Mouse (Mus musculus) kidney, embryonic 16.5 days (tissue): ENCODE results near the gene Tnik. TPM values are rescaled to one million over a fixed set of nuclear protein-coding genes. Genes with fewer than 3 reads are reported as not detected.

Experiments
- ATAC-seq: fragments of 200-750 bp; cut with Nextera tagmentation; 2 replicates; pipeline ENCODE4 v1.8.0; 2017; ENCODE audit warnings: moderate TSS enrichment; ENCODE audit not compliant: low FRiP score, low TSS enrichment
- H3K27ac ChIP-seq: fragments of 300-500 bp; sonication (generic); 2 replicates; pipeline ENCODE4 v1.5.1; 2014; ENCODE audit warnings: low read length
- H3K27me3 ChIP-seq: fragments of 300-500 bp; sonication (generic); 2 replicates; pipeline ENCODE4 v1.6.1; 2014; ENCODE audit warnings: low read length, control low read depth, mixed read lengths; ENCODE audit not compliant: insufficient read depth
- H3K36me3 ChIP-seq: fragments of 300-500 bp; sonication (generic); 2 replicates; pipeline ENCODE4 v1.6.1; 2014; ENCODE audit warnings: low read length, control low read depth, mixed read lengths; ENCODE audit not compliant: insufficient read depth
- H3K4me1 ChIP-seq: fragments of 300-500 bp; sonication (generic); 2 replicates; pipeline ENCODE4 v1.6.1; 2014; ENCODE audit warnings: low read length, control low read depth, mixed read lengths; ENCODE audit not compliant: insufficient read depth
- H3K4me2 ChIP-seq: fragments of 300-500 bp; sonication (generic); replicated peaks from 2 replicates; pipeline ENCODE4 v1.6.1; 2014; ENCODE audit warnings: low read depth, low read length
- H3K4me3 ChIP-seq: fragments of 300-500 bp; sonication (generic); 2 replicates; pipeline ENCODE4 v1.5.1; 2014; ENCODE audit warnings: mild to moderate bottlenecking, low read length
- H3K9ac ChIP-seq: fragments of 300-500 bp; sonication (generic); replicated peaks from 2 replicates; pipeline ENCODE4 v1.6.1; 2014; ENCODE audit warnings: low read length
- H3K9me3 ChIP-seq: fragments of 300-500 bp; sonication (generic); 2 replicates; pipeline ENCODE4 v1.6.1; 2016; ENCODE audit warnings: low read length, control low read depth
- WGBS: fragments of 180-500 bp; shearing (Covaris S2); extraction: QIAGEN DNeasy Blood & Tissue Kit; methylation state at CpG from one replicate; pipeline ENCODE4 v1.1.7; 2014; 5-methylcytosine and 5-hydroxymethylcytosine counted together
- polyA plus RNA-seq: library from polyadenylated mRNA; unstranded; fragments of >200 nt; fragmentation: Nextera tagmentation; extraction: Ambion mirVana; gene quantifications from 2 replicates; pipeline ENCODE4 v1.2.1, GENCODE M21; 2015

The Tnik gene
- polyA plus RNA-seq, 1 experiment from 2014 or later, result 2.7 TPM

- H3K4me3 ChIP-seq, result peak overlapping the region; percentile 69
- H3K4me1 ChIP-seq, result peaks cover 10% of the 10 kb centered on the region
- H3K4me2 ChIP-seq, result peak overlapping the region; percentile 98
- H3K36me3 ChIP-seq, result no peaks in the 10 kb centered on the region
- WGBS, result 4% methylated on average over 26 of the region's 26 CpGs
- no peaks in the 10 kb centered on the region for H3K27me3 ChIP-seq
- H3K9me3 ChIP-seq, result no peaks in the 10 kb centered on the region
- peak; percentile 13; the same call in 1 of the 2 replicates for ATAC-seq
- peak overlapping the region; percentile 75 for H3K9ac ChIP-seq
- no peak overlapping the region for H3K27ac ChIP-seq
Observed at GRCm38 (mm10) chr3:28263948-28264840, 1.2 kb downstream of the Tnik start.

DNA sequence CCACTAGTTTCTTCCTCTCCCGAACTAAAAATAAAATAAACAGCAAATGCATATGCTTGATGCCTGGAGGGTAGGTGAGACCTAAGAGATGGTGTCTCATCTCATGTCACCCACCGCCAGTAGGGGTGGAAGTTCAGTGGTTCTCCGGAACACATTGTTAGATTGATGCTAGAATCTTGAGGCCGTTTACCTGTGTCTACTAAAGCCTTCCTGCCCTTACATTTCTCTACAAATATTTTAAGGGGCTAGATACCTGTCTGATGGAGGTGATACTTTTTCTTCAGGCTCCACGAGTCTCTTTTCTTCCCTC is 1.8 kb downstream of the Tnik start:
- WGBS, result 49% methylated on average over 5 of the region's 5 CpGs
- H3K36me3 ChIP-seq, result no peaks in the 10 kb centered on the region
- H3K27me3 ChIP-seq, result no peaks in the 10 kb centered on the region
- peak overlapping the region; percentile 69; the same call in 1 of the 2 replicates for H3K4me3 ChIP-seq
- H3K9ac ChIP-seq, result no peak overlapping the region
- H3K4me1 ChIP-seq, result peaks cover 10% of the 10 kb centered on the region
- H3K27ac ChIP-seq, result no peak overlapping the region
- no peaks in the 10 kb centered on the region for H3K9me3 ChIP-seq
- no peak for ATAC-seq
- H3K4me2 ChIP-seq, result peak overlapping the region; percentile 98

GRCm38 (mm10) chr3:28265183-28265582 is 2.2 kb downstream of the Tnik start:
- no peak overlapping the region for H3K27ac ChIP-seq
- 0 out of 2 replicates have a peak overlapping the region, but pooled peaks have one; percentile 98 for H3K4me2 ChIP-seq
- no peak for ATAC-seq
- H3K27me3 ChIP-seq, result no peaks in the 10 kb centered on the region
- no peak overlapping the region for H3K4me3 ChIP-seq
- no peaks in the 10 kb centered on the region for H3K9me3 ChIP-seq
- H3K9ac ChIP-seq, result no peak overlapping the region
- H3K36me3 ChIP-seq, result no peaks in the 10 kb centered on the region
- 48% methylated on average over 4 of the region's 4 CpGs for WGBS
- peaks cover 10% of the 10 kb centered on the region for H3K4me1 ChIP-seq

GRCm38 (mm10) chr3:28265656-28266055 is 2.6 kb downstream of the Tnik start:
- H3K4me3 ChIP-seq, result no peak overlapping the region
- no peaks in the 10 kb centered on the region for H3K36me3 ChIP-seq
- peaks cover 10% of the 10 kb centered on the region for H3K4me1 ChIP-seq
- 66% methylated on average over 5 of the region's 5 CpGs for WGBS
- no peaks in the 10 kb centered on the region for H3K9me3 ChIP-seq
- no peak overlapping the region for H3K9ac ChIP-seq
- H3K27ac ChIP-seq, result no peak overlapping the region
- no peak overlapping the region for H3K4me2 ChIP-seq
- no peaks in the 10 kb centered on the region for H3K27me3 ChIP-seq
- ATAC-seq, result no peak

DNA sequence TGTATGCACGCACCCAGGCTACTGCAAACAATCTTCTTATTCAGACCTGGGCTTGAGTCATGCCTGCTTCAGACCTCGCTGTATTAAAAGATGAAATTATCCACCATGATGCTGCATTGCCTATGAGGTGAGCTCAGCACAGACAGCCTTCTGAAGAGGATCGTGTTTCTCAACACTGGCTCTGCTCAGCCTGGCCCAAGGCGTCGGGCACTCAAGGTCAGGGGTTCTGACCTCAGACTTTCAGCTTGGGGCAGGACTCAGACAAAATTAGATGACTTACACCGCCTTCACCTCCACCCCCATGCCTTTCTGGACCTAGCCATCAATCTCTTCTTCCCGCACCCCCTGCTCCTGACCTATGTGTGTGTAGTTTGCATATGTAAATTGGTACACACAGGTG is 4.2 kb downstream of the Tnik start:
- Histone ChIP-seq H3K4me2 (no peak overlapping the region), H3K27me3 (no peaks in the 10 kb centered on the region), H3K4me3 (no peak overlapping the region), H3K27ac (no peak overlapping the region), H3K9me3 (no peaks in the 10 kb centered on the region), H3K36me3 (no peaks in the 10 kb centered on the region), H3K9ac (no peak overlapping the region), H3K4me1 (peaks cover 7% of the 10 kb centered on the region)
- ATAC-seq, result no peak
- WGBS, result 50% methylated on average over 7 of the region's 7 CpGs

- Histone ChIP-seq H3K9ac (no peak overlapping the region), H3K27ac (no peak overlapping the region), H3K9me3 (no peaks in the 10 kb centered on the region), H3K4me3 (no peak overlapping the region), H3K4me2 (no peak overlapping the region), H3K27me3 (no peaks in the 10 kb centered on the region), H3K4me1 (peaks cover 3% of the 10 kb centered on the region; the same call in 1 of the 2 replicates), H3K36me3 (no peaks in the 10 kb centered on the region)
- no peak for ATAC-seq
- 66% methylated on average over 2 of the region's 2 CpGs for WGBS
Observed at GRCm38 (mm10) chr3:28269716-28270115, 6.7 kb downstream of the Tnik start.

DNA sequence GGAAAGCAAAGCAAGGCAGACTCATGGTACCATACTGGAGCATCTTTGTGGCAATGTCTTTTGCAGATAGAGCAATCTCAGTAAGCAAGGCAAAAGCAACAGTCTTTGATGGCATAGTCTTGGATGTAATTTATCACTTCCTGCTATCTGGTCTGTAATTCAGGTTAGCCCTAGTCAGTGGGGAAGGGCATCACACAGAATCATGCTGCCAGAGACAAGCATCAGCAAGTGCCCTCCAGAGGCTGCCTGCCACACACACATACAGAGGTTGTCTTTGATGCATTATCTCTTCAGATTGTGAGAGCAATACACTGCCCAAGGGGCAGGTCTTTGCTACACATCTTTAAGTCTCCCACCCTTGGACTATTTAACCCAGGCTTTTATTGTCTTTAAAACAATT is 8.9 kb downstream of the Tnik start:
- no peak for ATAC-seq
- H3K4me2 ChIP-seq, result no peak overlapping the region
- no peaks in the 10 kb centered on the region for H3K36me3 ChIP-seq

DNA sequence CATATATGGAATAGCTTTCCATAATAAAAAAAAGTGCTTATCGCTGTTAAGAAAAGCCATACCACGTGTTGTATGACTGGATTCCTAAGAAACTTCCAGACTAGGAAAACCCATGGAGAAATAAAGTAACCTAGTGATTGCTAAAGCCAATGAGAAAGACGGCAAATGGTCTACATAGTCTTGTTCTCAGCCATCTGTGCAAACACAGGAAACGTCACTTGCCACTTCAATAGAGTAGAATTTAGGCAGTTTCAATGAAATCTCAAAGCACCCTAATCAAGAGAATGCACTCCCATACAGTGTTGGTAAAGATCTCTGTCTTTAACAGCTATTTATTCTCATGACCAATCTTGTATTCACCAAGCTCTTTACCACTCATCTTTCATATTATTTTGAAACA is 11.7 kb downstream of the Tnik start:
- Histone ChIP-seq H3K4me1 (no peaks in the 10 kb centered on the region), H3K27ac (no peak overlapping the region), H3K27me3 (no peaks in the 10 kb centered on the region), H3K4me3 (no peak overlapping the region), H3K36me3 (no peaks in the 10 kb centered on the region), H3K9me3 (0 out of 2 replicates have a peak, but pooled peaks cover 2% of the 10 kb centered on the region), H3K9ac (no peak overlapping the region), H3K4me2 (no peak overlapping the region)
- WGBS, result 86% methylated on average over 4 of the region's 4 CpGs
- no peak for ATAC-seq

More for the DNA sequence above, 8.9 kb downstream of the Tnik start:
- H3K9me3 ChIP-seq, result 0 out of 2 replicates have a peak, but pooled peaks cover under 1% of the 10 kb centered on the region
- no peaks in the 10 kb centered on the region for H3K27me3 ChIP-seq
- no peak overlapping the region for H3K9ac ChIP-seq
- no peak overlapping the region for H3K4me3 ChIP-seq
- H3K27ac ChIP-seq, result no peak overlapping the region
- no peaks in the 10 kb centered on the region for H3K4me1 ChIP-seq

GRCm38 (mm10) chr3:28289693-28290092 is 26.7 kb downstream of the Tnik start:
- no peak for ATAC-seq
- Histone ChIP-seq H3K4me3 (no peak overlapping the region), H3K4me1 (no peaks in the 10 kb centered on the region), H3K27me3 (no peaks in the 10 kb centered on the region), H3K27ac (no peak overlapping the region), H3K9me3 (no peaks in the 10 kb centered on the region), H3K36me3 (no peaks in the 10 kb centered on the region), H3K9ac (no peak overlapping the region), H3K4me2 (no peak overlapping the region)
- 67% methylated on average over 1 of the region's 1 CpGs for WGBS

- 60% methylated on average over 4 of the region's 4 CpGs for WGBS
- no peaks in the 10 kb centered on the region for H3K36me3 ChIP-seq
- H3K4me2 ChIP-seq, result no peak overlapping the region
- no peak overlapping the region for H3K9ac ChIP-seq
- no peak overlapping the region for H3K4me3 ChIP-seq
- no peak overlapping the region for H3K27ac ChIP-seq
- no peaks in the 10 kb centered on the region for H3K27me3 ChIP-seq
- H3K4me1 ChIP-seq, result no peaks in the 10 kb centered on the region
- no peak for ATAC-seq
- no peaks in the 10 kb centered on the region for H3K9me3 ChIP-seq
Observed at GRCm38 (mm10) chr3:28301378-28301777, 38.4 kb downstream of the Tnik start.
